Mouse (Mus musculus): ENCODE measurements at regions not wholly inside any gene's neighbourhood (a gene's known extent, or its start where the extent isn't known, plus 50 kb on each side); places are given as distances from the start of the nearest gene placed in this dataset.
"Not testable (repeated sequence)": the region's sequence is repeated elsewhere in the genome, so short reads cannot be mapped to it uniquely, and the experiment has no call there.

- not testable (repeated sequence) for DNase-seq (ENCODE audit: low read depth, low spot score)
Measured at GRCm38 (mm10) chr16:21102033-21102432, 51.8 kb downstream of the Teddm3 start.

- DNase-seq (ENCODE audit: low read depth, low spot score): not testable (repeated sequence)
Measured at GRCm38 (mm10) chr16:21100126-21100525, 53.7 kb downstream of the Teddm3 start.

- DNase-seq (ENCODE audit: low read depth, low spot score): no peak
Measured at GRCm38 (mm10) chr16:21074779-21075148, 79.0 kb downstream of the Teddm3 start.

- DNase-seq (ENCODE audit: low read depth, low spot score): not testable (repeated sequence)
Measured at GRCm38 (mm10) chr16:21074082-21074778, 79.6 kb downstream of the Teddm3 start.

GRCm38 (mm10) chr16:21060211-21060610 lies 93.6 kb downstream of the Teddm3 start:
- no peak for DNase-seq (ENCODE audit: low read depth, low spot score)

- no peak for DNase-seq (ENCODE audit: low read depth, low spot score)
Measured at GRCm38 (mm10) chr16:21054772-21055171, 99.0 kb downstream of the Teddm3 start.

GRCm38 (mm10) chr16:21022087-21022486 lies 131.7 kb downstream of the Teddm3 start:
- not testable (repeated sequence) for DNase-seq (ENCODE audit: low read depth, low spot score)

GRCm38 (mm10) chr16:21004871-21005270 lies 148.9 kb downstream of the Teddm3 start:
- no peak for DNase-seq (ENCODE audit: low read depth, low spot score)

GRCm38 (mm10) chr16:21001126-21001525 lies 152.7 kb downstream of the Teddm3 start:
- DNase-seq (ENCODE audit: low read depth, low spot score): no peak

GRCm38 (mm10) chr16:20990524-20990923 lies 163.3 kb downstream of the Teddm3 start:
- DNase-seq (ENCODE audit: low read depth, low spot score): no peak

GRCm38 (mm10) chr16:20975406-20975805 lies 178.4 kb downstream of the Teddm3 start:
- no peak for DNase-seq (ENCODE audit: low read depth, low spot score)

- no peak for DNase-seq (ENCODE audit: low read depth, low spot score)
Measured at GRCm38 (mm10) chr16:20972442-20972841, 181.4 kb downstream of the Teddm3 start.

- DNase-seq (ENCODE audit: low read depth, low spot score): no peak
Measured at GRCm38 (mm10) chr16:20958905-20959304, 194.9 kb downstream of the Teddm3 start.

GRCm38 (mm10) chr16:20936722-20937121 lies 202.4 kb upstream of the Thpo start:
- DNase-seq (ENCODE audit: low read depth, low spot score): no peak

GRCm38 (mm10) chr16:20934846-20935245 lies 200.5 kb upstream of the Thpo start:
- not testable (repeated sequence) for DNase-seq (ENCODE audit: low read depth, low spot score)

GRCm38 (mm10) chr16:20930003-20930402 lies 195.7 kb upstream of the Thpo start:
- peak; percentile 6 for DNase-seq (ENCODE audit: low read depth, low spot score)

GRCm38 (mm10) chr16:20925776-20926175 lies 191.5 kb upstream of the Thpo start:
- DNase-seq (ENCODE audit: low read depth, low spot score): not testable (repeated sequence)

- DNase-seq (ENCODE audit: low read depth, low spot score): not testable (repeated sequence)
Measured at GRCm38 (mm10) chr16:20910864-20911263, 176.6 kb upstream of the Thpo start.

- DNase-seq (ENCODE audit: low read depth, low spot score): not testable (repeated sequence)
Measured at GRCm38 (mm10) chr16:20908467-20909351, 174.4 kb upstream of the Thpo start.

GRCm38 (mm10) chr16:20895734-20896133 lies 161.4 kb upstream of the Thpo start:
- peak; percentile 19 for DNase-seq (ENCODE audit: low read depth, low spot score)

- no peak for DNase-seq (ENCODE audit: low read depth, low spot score)
Measured at GRCm38 (mm10) chr16:20871726-20872125, 137.4 kb upstream of the Thpo start.

- DNase-seq (ENCODE audit: low read depth, low spot score): no peak
Measured at GRCm38 (mm10) chr16:20866771-20867170, 132.5 kb upstream of the Thpo start.

- DNase-seq (ENCODE audit: low read depth, low spot score): no peak
Measured at GRCm38 (mm10) chr16:20861256-20861655, 126.9 kb upstream of the Thpo start.

Measured in A20 (cell line).